Mouse (Mus musculus): ENCODE results near the gene Txn1. TPM values are rescaled to one million over a fixed set of nuclear protein-coding genes. Genes with fewer than 3 reads are reported as not detected.

Gene Txn1
- total and polyA plus RNA-seq, 2 experiments from 2014 or later = 96.5 to 352 TPM

- H3K36me3 ChIP-seq (ENCODE audit: insufficient read depth, low read length) = no peaks in the 10 kb centered on the region
- no peak for DNase-seq (ENCODE audit: low spot score)
- H3K9ac ChIP-seq (replicated peaks; ENCODE audit: low read length, poor library complexity, severe bottlenecking) = no peak overlapping the region
These were observed 1.2 kb upstream of the Txn1 start for GRCm38 (mm10) chr4:57957200-57958085.

GRCm38 (mm10) chr4:57955544-57955958, 660 bp downstream of the Txn1 start:
- H3K27me3 ChIP-seq (ENCODE audit: insufficient read depth, low read length) = no peaks in the 10 kb centered on the region
- ATAC-seq (ENCODE audit: low FRiP score) = peak; percentile 39
- H3K4me1 ChIP-seq (ENCODE audit: insufficient read depth, low read length) = no peaks in the 10 kb centered on the region
- peak overlapping the region; percentile 87 for H3K27ac ChIP-seq (ENCODE audit: low read depth, low read length)
- H3K9me3 ChIP-seq (ENCODE audit: low read length) = no peaks in the 10 kb centered on the region
- TF ChIP-seq CTCF (IDR thresholded peaks at IDR 0.05) = peak; percentile 35
- H3K9ac ChIP-seq (replicated peaks; ENCODE audit: low read length, poor library complexity, severe bottlenecking) = peak overlapping the region; percentile 88
- WGBS = 1% methylated on average over 25 of the region's 25 CpGs
- peak overlapping the region; percentile 84 for H3K4me3 ChIP-seq (ENCODE audit: low read depth, low read length)
- H3K4me2 ChIP-seq (ENCODE audit: low read depth, low read length, poor library complexity, severe bottlenecking) = peak overlapping the region; percentile 81
- peak; percentile 63 for DNase-seq (ENCODE audit: low spot score)
- H3K36me3 ChIP-seq (ENCODE audit: insufficient read depth, low read length) = peaks cover 13% of the 10 kb centered on the region

More at GRCm38 (mm10) chr4:57957200-57958085, 1.2 kb upstream of the Txn1 start:
- peak overlapping the region; percentile 84 for H3K4me3 ChIP-seq (ENCODE audit: low read depth, low read length)
- no peak for TF ChIP-seq CTCF (IDR thresholded peaks at IDR 0.05)
- no peaks in the 10 kb centered on the region for H3K9me3 ChIP-seq (ENCODE audit: low read length)
- H3K27ac ChIP-seq (ENCODE audit: low read depth, low read length) = peak overlapping the region; percentile 87; the same call in 1 of the 2 replicates
- H3K4me2 ChIP-seq (ENCODE audit: low read depth, low read length, poor library complexity, severe bottlenecking) = peak overlapping the region; percentile 81
- 50% methylated on average over 11 of the region's 11 CpGs for WGBS
- no peak for ATAC-seq (ENCODE audit: low FRiP score)
- no peaks in the 10 kb centered on the region for H3K4me1 ChIP-seq (ENCODE audit: insufficient read depth, low read length)
- no peaks in the 10 kb centered on the region for H3K27me3 ChIP-seq (ENCODE audit: insufficient read depth, low read length)

GRCm38 (mm10) chr4:57954991-57955390, 1.2 kb downstream of the Txn1 start:
- H3K9ac ChIP-seq (replicated peaks; ENCODE audit: low read length, poor library complexity, severe bottlenecking) = peak overlapping the region; percentile 88; the same call in 1 of the 2 replicates
- ATAC-seq (ENCODE audit: low FRiP score) (no peak), DNase-seq (ENCODE audit: low spot score) (no peak)
- H3K9me3 ChIP-seq (ENCODE audit: low read length) = no peaks in the 10 kb centered on the region
- peak overlapping the region; percentile 81 for H3K4me2 ChIP-seq (ENCODE audit: low read depth, low read length, poor library complexity, severe bottlenecking)
- H3K27ac ChIP-seq (ENCODE audit: low read depth, low read length) = peak overlapping the region; percentile 87; the same call in 1 of the 2 replicates
- peaks cover 18% of the 10 kb centered on the region for H3K36me3 ChIP-seq (ENCODE audit: insufficient read depth, low read length)
- no peak for TF ChIP-seq CTCF (IDR thresholded peaks at IDR 0.05)
- H3K27me3 ChIP-seq (ENCODE audit: insufficient read depth, low read length) = no peaks in the 10 kb centered on the region
- H3K4me1 ChIP-seq (ENCODE audit: insufficient read depth, low read length) = no peaks in the 10 kb centered on the region
- WGBS = 77% methylated on average over 8 of the region's 8 CpGs
- H3K4me3 ChIP-seq (ENCODE audit: low read depth, low read length) = peak overlapping the region; percentile 84

GRCm38 (mm10) chr4:57954580-57954979, 1.6 kb downstream of the Txn1 start:
- no peak overlapping the region for H3K27ac ChIP-seq (ENCODE audit: low read depth, low read length)
- H3K9me3 ChIP-seq (ENCODE audit: low read length) = no peaks in the 10 kb centered on the region
- peak overlapping the region; percentile 84 for H3K4me3 ChIP-seq (ENCODE audit: low read depth, low read length)
- H3K27me3 ChIP-seq (ENCODE audit: insufficient read depth, low read length) = no peaks in the 10 kb centered on the region
- H3K36me3 ChIP-seq (ENCODE audit: insufficient read depth, low read length) = peaks cover 22% of the 10 kb centered on the region
- 67% methylated on average over 6 of the region's 6 CpGs for WGBS
- no peak for ATAC-seq (ENCODE audit: low FRiP score)
- H3K9ac ChIP-seq (replicated peaks; ENCODE audit: low read length, poor library complexity, severe bottlenecking) = no peak overlapping the region
- peak overlapping the region; percentile 81 for H3K4me2 ChIP-seq (ENCODE audit: low read depth, low read length, poor library complexity, severe bottlenecking)
- no peak for DNase-seq (ENCODE audit: low spot score)
- TF ChIP-seq CTCF (IDR thresholded peaks at IDR 0.05) = no peak
- no peaks in the 10 kb centered on the region for H3K4me1 ChIP-seq (ENCODE audit: insufficient read depth, low read length)

GRCm38 (mm10) chr4:57953796-57954195, 2.4 kb downstream of the Txn1 start:
- ATAC-seq (ENCODE audit: low FRiP score) = no peak
- Histone ChIP-seq H3K9me3 (ENCODE audit: low read length) (no peaks in the 10 kb centered on the region), H3K4me3 (ENCODE audit: low read depth, low read length) (0 out of 2 replicates have a peak overlapping the region, but pooled peaks have one; percentile 84), H3K4me2 (ENCODE audit: low read depth, low read length, poor library complexity, severe bottlenecking) (peak overlapping the region; percentile 15; the same call in 1 of the 2 replicates), H3K27ac (ENCODE audit: low read depth, low read length) (no peak overlapping the region), H3K4me1 (ENCODE audit: insufficient read depth, low read length) (no peaks in the 10 kb centered on the region), H3K27me3 (ENCODE audit: insufficient read depth, low read length) (no peaks in the 10 kb centered on the region), H3K9ac (replicated peaks; ENCODE audit: low read length, poor library complexity, severe bottlenecking) (no peak overlapping the region), H3K36me3 (ENCODE audit: insufficient read depth, low read length) (peaks cover 30% of the 10 kb centered on the region)
- TF ChIP-seq CTCF (IDR thresholded peaks at IDR 0.05) = no peak
- 92% methylated on average over 7 of the region's 7 CpGs for WGBS
- DNase-seq (ENCODE audit: low spot score) = no peak

GRCm38 (mm10) chr4:57952891-57953290, 3.3 kb downstream of the Txn1 start:
- H3K36me3 ChIP-seq (ENCODE audit: insufficient read depth, low read length) = peaks cover 37% of the 10 kb centered on the region
- no peak overlapping the region for H3K4me2 ChIP-seq (ENCODE audit: low read depth, low read length, poor library complexity, severe bottlenecking)
- ATAC-seq (ENCODE audit: low FRiP score) (no peak), DNase-seq (ENCODE audit: low spot score) (peak; percentile 19)
- no peak overlapping the region for H3K4me3 ChIP-seq (ENCODE audit: low read depth, low read length)
- H3K9me3 ChIP-seq (ENCODE audit: low read length) = no peaks in the 10 kb centered on the region
- no peaks in the 10 kb centered on the region for H3K4me1 ChIP-seq (ENCODE audit: insufficient read depth, low read length)
- no peak overlapping the region for H3K27ac ChIP-seq (ENCODE audit: low read depth, low read length)
- WGBS = 67% methylated on average over 1 of the region's 1 CpGs
- H3K27me3 ChIP-seq (ENCODE audit: insufficient read depth, low read length) = no peaks in the 10 kb centered on the region
- TF ChIP-seq CTCF (IDR thresholded peaks at IDR 0.05) = no peak
- no peak overlapping the region for H3K9ac ChIP-seq (replicated peaks; ENCODE audit: low read length, poor library complexity, severe bottlenecking)

Data from midbrain, postnatal 0 days (tissue).